Mouse (Mus musculus): ENCODE measurements around the gene Slc28a2. TPM values are rescaled to one million over a fixed set of nuclear protein-coding genes. Genes with fewer than 3 reads are reported as not detected.

Slc28a2 gene
- polyA plus RNA-seq (2017; shearing (Covaris generic)): 259 TPM

GRCm38 (mm10) chr2:122426200-122426599 lies at the start of gene Slc28a2:
TSS of gene Slc28a2 (plus strand) at chr2:122426477.

GRCm38 (mm10) chr2:122484641-122485040 lies 58.4 kb downstream of the Slc28a2 start, which contains the start of gene Gm14085:
TSS of gene Gm14085 (plus strand) at chr2:122484941.

Other genes with a start within 250 kb of the Slc28a2 start
- 0.61 TPM for gene Patl2, start 240.3 kb upstream of the Slc28a2 start, polyA plus RNA-seq (2017; shearing (Covaris generic))
- not detected for gene Terb2, start 240.2 kb upstream of the Slc28a2 start, polyA plus RNA-seq (2017; shearing (Covaris generic))
- 3.7 TPM for gene Sord, start 191.7 kb upstream of the Slc28a2 start, polyA plus RNA-seq (2017; shearing (Covaris generic))
- gene Duox2, start 128.0 kb upstream of the Slc28a2 start, polyA plus RNA-seq (2017; shearing (Covaris generic)): not detected
- not detected for gene Duoxa2, start 127.6 kb upstream of the Slc28a2 start, polyA plus RNA-seq (2017; shearing (Covaris generic))
- gene Duoxa1, start 112.7 kb upstream of the Slc28a2 start, polyA plus RNA-seq (2017; shearing (Covaris generic)): not detected
- gene Duox1, start 110.8 kb upstream of the Slc28a2 start, polyA plus RNA-seq (2017; shearing (Covaris generic)): not detected
- gene Shf, start 57.3 kb upstream of the Slc28a2 start, polyA plus RNA-seq (2017; shearing (Covaris generic)): 6.5 TPM
- gene Gm14085, start 58.5 kb downstream of the Slc28a2 start, polyA plus RNA-seq (2017; shearing (Covaris generic)): 214 TPM
- not detected for gene Gatm, start 184.8 kb downstream of the Slc28a2 start, polyA plus RNA-seq (2017; shearing (Covaris generic))
- gene AA467197, start 210.5 kb downstream of the Slc28a2 start, polyA plus RNA-seq (2017; shearing (Covaris generic)): 0.45 TPM